Mouse (Mus musculus) forebrain, embryonic 13.5 days (tissue): ENCODE data around the gene 9230104L09Rik. TPM values are rescaled to one million over a fixed set of nuclear protein-coding genes. Genes with fewer than 3 reads are reported as not detected.

Experiments used
- ATAC-seq: fragments of 200-750 bp; cut with Nextera tagmentation; 2 replicates; pipeline ENCODE4 v1.8.0; 2017
- H3K27ac ChIP-seq: fragments of 300-500 bp; sonication (generic); 2 replicates; pipeline ENCODE4 v1.5.1; 2015; ENCODE audit warnings: inconsistent platforms, mild to moderate bottlenecking, moderate library complexity
- H3K27me3 ChIP-seq: fragments of 300-500 bp; sonication (generic); 2 replicates; pipeline ENCODE4 v1.6.1; 2015; ENCODE audit warnings: mild to moderate bottlenecking, inconsistent platforms
- H3K36me3 ChIP-seq: fragments of 300-500 bp; sonication (generic); 2 replicates; pipeline ENCODE4 v1.6.1; 2015; ENCODE audit warnings: mild to moderate bottlenecking, inconsistent platforms; ENCODE audit not compliant: poor library complexity, severe bottlenecking
- H3K4me1 ChIP-seq: fragments of 300-500 bp; sonication (generic); 2 replicates; pipeline ENCODE4 v1.6.1; 2015; ENCODE audit warnings: inconsistent platforms
- H3K4me2 ChIP-seq: fragments of 300-500 bp; sonication (generic); 2 replicates; pipeline ENCODE4 v1.6.1; 2015; ENCODE audit warnings: inconsistent platforms, mild to moderate bottlenecking, moderate library complexity
- H3K4me3 ChIP-seq: fragments of 300-500 bp; sonication (generic); 2 replicates; pipeline ENCODE4 v1.5.1; 2015; ENCODE audit warnings: mild to moderate bottlenecking, inconsistent platforms
- H3K9ac ChIP-seq: fragments of 300-500 bp; sonication (generic); 2 replicates; pipeline ENCODE4 v1.6.1; 2015; ENCODE audit warnings: mild to moderate bottlenecking, inconsistent platforms
- H3K9me3 ChIP-seq: fragments of 300-500 bp; sonication (generic); replicated peaks from 2 replicates; pipeline ENCODE4 v1.6.1; 2016; ENCODE audit warnings: inconsistent platforms
- WGBS: fragments of 180-500 bp; shearing (Covaris S2); methylation state at CpG from one replicate; pipeline ENCODE4 v1.1.7; 2015; 5-methylcytosine and 5-hydroxymethylcytosine counted together
- polyA plus RNA-seq: library from polyadenylated mRNA; unstranded; fragments of >200 nt; fragmentation: Nextera tagmentation; extraction: Ambion mirVana; gene quantifications from 2 replicates; pipeline ENCODE4 v1.2.1, GENCODE M21; 2015

Gene 9230104L09Rik
- polyA plus RNA-seq, 1 experiment from 2014 or later = not detected

GRCm38 (mm10) chr2:148875335-148875811 lies 10.5 kb upstream of the 9230104L09Rik start, which contains the start of gene Cst3:
Cst3 (minus strand) TSS chr2:148875692.
- H3K9me3 ChIP-seq = no peaks in the 10 kb centered on the region
- peak within 1 kb of the TSS; percentile 90 for H3K4me3 ChIP-seq
- peaks cover 30% of the 10 kb centered on the region for H3K4me1 ChIP-seq
- H3K4me2 ChIP-seq = peak within 1 kb of the TSS; percentile 87
- H3K36me3 ChIP-seq = peaks cover 29% of the 10 kb centered on the region
- peak within 1 kb of the TSS; percentile 88 for H3K27ac ChIP-seq
- ATAC-seq = peak; percentile 96
- WGBS = under 1% methylated on average over 19 of the region's 19 CpGs
- H3K9ac ChIP-seq = peak within 1 kb of the TSS; percentile 89
- H3K27me3 ChIP-seq = no peaks in the 10 kb centered on the region

GRCm38 (mm10) chr2:148874617-148875334 lies 9.9 kb upstream of the 9230104L09Rik start:
- no peaks in the 10 kb centered on the region for H3K27me3 ChIP-seq
- H3K4me2 ChIP-seq = peak overlapping the region; percentile 87
- 1% methylated on average over 34 of the region's 34 CpGs for WGBS
- peaks cover 30% of the 10 kb centered on the region for H3K4me1 ChIP-seq
- peak overlapping the region; percentile 90 for H3K4me3 ChIP-seq
- H3K9me3 ChIP-seq = no peaks in the 10 kb centered on the region
- peak; percentile 71 for ATAC-seq
- peak overlapping the region; percentile 89 for H3K9ac ChIP-seq
- H3K27ac ChIP-seq = peak overlapping the region; percentile 88
- peaks cover 30% of the 10 kb centered on the region for H3K36me3 ChIP-seq

GRCm38 (mm10) chr2:148874224-148874616 lies 9.4 kb upstream of the 9230104L09Rik start:
- peak overlapping the region; percentile 89 for H3K9ac ChIP-seq
- H3K4me3 ChIP-seq = peak overlapping the region; percentile 90
- no peak overlapping the region for H3K27ac ChIP-seq
- 46% methylated on average over 3 of the region's 3 CpGs for WGBS
- H3K36me3 ChIP-seq = peaks cover 30% of the 10 kb centered on the region
- H3K27me3 ChIP-seq = no peaks in the 10 kb centered on the region
- peak; percentile 3; the same call in 1 of the 2 replicates for ATAC-seq
- H3K9me3 ChIP-seq = no peaks in the 10 kb centered on the region
- H3K4me2 ChIP-seq = peak overlapping the region; percentile 87
- H3K4me1 ChIP-seq = peaks cover 30% of the 10 kb centered on the region

- 81% methylated on average over 4 of the region's 4 CpGs for WGBS
- peaks cover 30% of the 10 kb centered on the region for H3K4me1 ChIP-seq
- H3K27ac ChIP-seq = no peak overlapping the region
- no peak for ATAC-seq
- peak overlapping the region; percentile 87 for H3K4me2 ChIP-seq
- H3K36me3 ChIP-seq = peaks cover 30% of the 10 kb centered on the region
- no peaks in the 10 kb centered on the region for H3K27me3 ChIP-seq
- H3K4me3 ChIP-seq = peak overlapping the region; percentile 90
- peak overlapping the region; percentile 89 for H3K9ac ChIP-seq
- no peaks in the 10 kb centered on the region for H3K9me3 ChIP-seq
Measured at GRCm38 (mm10) chr2:148872860-148873259, 8.0 kb upstream of the 9230104L09Rik start.

DNA sequence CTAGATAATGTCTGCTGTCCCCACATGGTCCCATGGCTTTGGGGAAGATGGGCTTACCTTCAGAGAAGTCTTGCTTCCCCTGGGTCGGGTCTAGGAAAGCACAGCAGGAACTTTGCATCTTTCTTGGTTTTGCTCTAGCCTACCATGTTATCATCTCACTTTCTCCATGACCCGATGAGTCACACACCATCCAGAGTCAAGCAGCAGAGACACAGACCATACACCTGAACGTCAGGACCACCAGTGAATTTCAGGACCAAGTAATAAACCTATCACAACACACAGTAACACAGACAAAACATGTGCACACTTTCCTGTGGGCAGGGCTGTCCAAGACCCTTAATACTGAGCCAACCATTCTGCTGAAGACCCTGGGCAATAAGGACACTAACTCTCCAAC lies 5.7 kb upstream of the 9230104L09Rik start:
- Histone ChIP-seq H3K27me3 (no peaks in the 10 kb centered on the region), H3K4me3 (no peak overlapping the region), H3K4me1 (peaks cover 26% of the 10 kb centered on the region), H3K4me2 (no peak overlapping the region), H3K9me3 (no peaks in the 10 kb centered on the region), H3K27ac (no peak overlapping the region), H3K36me3 (peaks cover 30% of the 10 kb centered on the region), H3K9ac (no peak overlapping the region)
- no peak for ATAC-seq
- 95% methylated on average over 3 of the region's 3 CpGs for WGBS

DNA sequence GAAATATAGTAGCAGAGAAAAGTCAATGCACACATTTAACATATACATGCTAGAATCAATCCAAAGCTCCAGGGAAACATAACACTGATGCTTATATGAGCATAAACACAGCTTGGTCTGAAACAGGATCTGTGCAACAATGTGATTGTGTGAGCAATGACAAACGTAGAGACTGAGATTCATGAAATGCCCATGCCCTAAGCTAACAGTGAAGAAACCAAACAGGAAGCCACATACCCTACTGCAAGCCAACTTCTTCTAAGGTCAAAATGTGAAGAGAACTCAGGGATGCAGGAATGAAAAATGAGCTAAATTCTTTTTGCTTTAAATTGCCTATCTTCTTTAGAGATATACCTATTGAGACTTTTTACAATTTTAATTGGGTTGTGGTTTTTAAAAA lies 4.1 kb upstream of the 9230104L09Rik start:
- H3K9ac ChIP-seq = no peak overlapping the region
- H3K9me3 ChIP-seq = no peaks in the 10 kb centered on the region
- WGBS = 84% methylated on average over 1 of the region's 1 CpGs
- H3K27ac ChIP-seq = no peak overlapping the region
- H3K4me2 ChIP-seq = no peak overlapping the region
- H3K36me3 ChIP-seq = peaks cover 30% of the 10 kb centered on the region
- no peak for ATAC-seq
- H3K27me3 ChIP-seq = no peaks in the 10 kb centered on the region
- H3K4me1 ChIP-seq = peaks cover 20% of the 10 kb centered on the region
- H3K4me3 ChIP-seq = no peak overlapping the region

GRCm38 (mm10) chr2:148861693-148862092 lies 3.1 kb downstream of the 9230104L09Rik start:
- H3K4me1 ChIP-seq = peaks cover 3% of the 10 kb centered on the region; the same call in 1 of the 2 replicates
- H3K9ac ChIP-seq = no peak overlapping the region
- no peak for ATAC-seq
- H3K4me3 ChIP-seq = no peak overlapping the region
- H3K27me3 ChIP-seq = no peaks in the 10 kb centered on the region
- H3K4me2 ChIP-seq = no peak overlapping the region
- no peaks in the 10 kb centered on the region for H3K36me3 ChIP-seq
- no peak overlapping the region for H3K27ac ChIP-seq
- H3K9me3 ChIP-seq = no peaks in the 10 kb centered on the region

GRCm38 (mm10) chr2:148860993-148861392 lies 3.8 kb downstream of the 9230104L09Rik start:
- Histone ChIP-seq H3K4me2 (no peak overlapping the region), H3K27me3 (no peaks in the 10 kb centered on the region), H3K4me3 (no peak overlapping the region), H3K36me3 (no peaks in the 10 kb centered on the region), H3K4me1 (peaks cover 3% of the 10 kb centered on the region; the same call in 1 of the 2 replicates), H3K9ac (no peak overlapping the region), H3K27ac (no peak overlapping the region), H3K9me3 (no peaks in the 10 kb centered on the region)
- ATAC-seq = no peak
- WGBS = 88% methylated on average over 4 of the region's 4 CpGs

- WGBS = 55% methylated on average over 4 of the region's 4 CpGs
- ATAC-seq = no peak
- H3K9me3 ChIP-seq = no peaks in the 10 kb centered on the region
Measured at GRCm38 (mm10) chr2:148857506-148857905, 7.3 kb downstream of the 9230104L09Rik start.

DNA sequence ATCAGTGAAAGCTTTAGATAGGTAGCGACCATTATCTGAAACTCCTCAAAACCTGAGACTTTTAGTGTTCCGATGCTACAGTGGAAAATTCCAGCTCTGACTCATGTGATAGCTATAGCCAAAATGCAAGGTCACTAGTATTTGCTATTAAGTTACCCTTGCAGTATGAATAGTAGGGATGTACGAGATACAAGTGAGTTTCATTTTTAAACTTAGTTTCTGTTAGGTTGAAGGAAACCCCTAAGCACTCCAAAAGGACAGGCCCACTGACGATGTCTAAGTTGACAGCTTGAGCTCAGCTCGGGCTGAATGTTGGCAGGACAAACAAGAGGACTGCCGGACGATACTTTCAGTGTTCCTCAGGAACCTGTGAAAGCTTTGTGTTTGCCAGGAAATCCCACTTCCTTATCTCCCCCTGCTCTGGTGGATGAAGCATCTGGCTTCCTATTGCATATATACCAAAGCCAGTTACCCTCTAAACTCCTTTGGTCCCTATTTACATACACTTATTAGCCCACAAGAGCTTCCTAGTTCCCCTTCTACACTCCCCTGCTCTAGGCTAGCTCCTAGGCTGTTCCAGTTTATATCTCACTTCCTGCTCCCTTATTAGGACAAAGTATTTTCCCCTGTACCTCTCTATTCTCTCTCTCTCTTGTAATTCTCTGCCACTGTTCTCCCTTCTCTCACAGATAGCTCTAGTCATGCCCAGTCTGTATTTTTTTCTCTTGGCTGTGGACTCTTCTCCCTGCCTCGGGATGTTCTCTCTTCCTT lies 8.0 kb downstream of the 9230104L09Rik start:
- WGBS = 81% methylated on average over 8 of the region's 8 CpGs
- Histone ChIP-seq H3K36me3 (no peaks in the 10 kb centered on the region), H3K27me3 (no peaks in the 10 kb centered on the region), H3K9me3 (no peaks in the 10 kb centered on the region), H3K4me3 (no peak overlapping the region), H3K27ac (no peak overlapping the region), H3K4me2 (no peak overlapping the region), H3K4me1 (peaks cover 3% of the 10 kb centered on the region; the same call in 1 of the 2 replicates), H3K9ac (no peak overlapping the region)
- no peak for ATAC-seq

More at GRCm38 (mm10) chr2:148857506-148857905, 7.3 kb downstream of the 9230104L09Rik start:
- Histone ChIP-seq H3K27me3 (no peaks in the 10 kb centered on the region), H3K27ac (no peak overlapping the region), H3K9ac (no peak overlapping the region), H3K4me3 (no peak overlapping the region), H3K4me1 (peaks cover 3% of the 10 kb centered on the region; the same call in 1 of the 2 replicates), H3K4me2 (no peak overlapping the region), H3K36me3 (no peaks in the 10 kb centered on the region)

GRCm38 (mm10) chr2:148851116-148851906 lies 13.5 kb downstream of the 9230104L09Rik start:
- peak; percentile 80 for ATAC-seq
- H3K4me2 ChIP-seq = no peak overlapping the region
- no peaks in the 10 kb centered on the region for H3K9me3 ChIP-seq
- no peaks in the 10 kb centered on the region for H3K4me1 ChIP-seq
- no peaks in the 10 kb centered on the region for H3K27me3 ChIP-seq
- H3K36me3 ChIP-seq = no peaks in the 10 kb centered on the region
- no peak overlapping the region for H3K4me3 ChIP-seq
- H3K27ac ChIP-seq = no peak overlapping the region
- H3K9ac ChIP-seq = no peak overlapping the region
- 44% methylated on average over 8 of the region's 8 CpGs for WGBS
